Mouse (Mus musculus): ENCODE results near the gene Parpbp.
A peak's percentile ranks its signal among the peaks of the same experiment; 100 is the strongest.

Parpbp gene

DNA sequence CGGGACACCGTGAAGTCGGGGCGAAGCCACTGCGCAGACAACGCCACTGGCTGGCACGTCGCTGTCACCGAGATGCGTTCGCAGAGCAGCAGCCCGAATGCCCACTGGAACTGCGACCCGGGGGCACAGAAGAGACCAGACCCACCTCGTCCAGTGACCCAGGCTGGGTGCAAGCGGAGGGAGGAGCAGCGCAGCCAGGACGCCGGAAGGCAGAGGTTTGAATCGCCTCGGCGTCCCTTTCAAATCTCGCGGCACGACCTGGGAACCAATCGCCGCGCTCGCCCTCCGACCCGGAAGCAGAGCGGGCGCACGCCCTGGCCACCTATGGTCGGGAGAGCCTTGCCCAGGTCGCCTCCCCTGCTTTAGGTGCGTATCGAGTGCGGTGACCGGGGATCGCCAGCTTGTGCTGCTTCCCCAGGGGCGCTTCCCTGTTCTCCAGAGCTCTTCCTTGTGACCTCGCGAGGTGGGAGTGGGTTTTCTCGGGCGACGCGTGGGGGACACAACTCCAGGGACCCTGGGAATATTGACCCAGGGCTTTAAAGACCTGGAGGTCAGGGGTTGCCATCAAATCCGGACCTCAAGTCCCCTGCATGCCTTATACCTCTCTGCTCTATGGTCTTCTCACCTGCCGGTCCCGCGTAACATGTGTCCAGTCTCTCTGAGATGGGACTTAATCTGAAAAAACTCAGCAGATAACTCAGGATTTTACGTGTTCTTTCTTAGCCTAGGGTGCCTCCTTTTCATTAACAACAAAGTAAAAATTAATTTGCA lies at the start of gene Parpbp, which contains the start of gene Nup37:
TSS of gene Parpbp (minus strand) at position 235 of the 771 bp plus-strand sequence.
TSS of gene Nup37 (plus strand) at position 286 of the 771 bp plus-strand sequence.
- peak; percentile 83 to 85 for DNase-seq (ENCODE audit: low spot score in 2 of 2)

DNA sequence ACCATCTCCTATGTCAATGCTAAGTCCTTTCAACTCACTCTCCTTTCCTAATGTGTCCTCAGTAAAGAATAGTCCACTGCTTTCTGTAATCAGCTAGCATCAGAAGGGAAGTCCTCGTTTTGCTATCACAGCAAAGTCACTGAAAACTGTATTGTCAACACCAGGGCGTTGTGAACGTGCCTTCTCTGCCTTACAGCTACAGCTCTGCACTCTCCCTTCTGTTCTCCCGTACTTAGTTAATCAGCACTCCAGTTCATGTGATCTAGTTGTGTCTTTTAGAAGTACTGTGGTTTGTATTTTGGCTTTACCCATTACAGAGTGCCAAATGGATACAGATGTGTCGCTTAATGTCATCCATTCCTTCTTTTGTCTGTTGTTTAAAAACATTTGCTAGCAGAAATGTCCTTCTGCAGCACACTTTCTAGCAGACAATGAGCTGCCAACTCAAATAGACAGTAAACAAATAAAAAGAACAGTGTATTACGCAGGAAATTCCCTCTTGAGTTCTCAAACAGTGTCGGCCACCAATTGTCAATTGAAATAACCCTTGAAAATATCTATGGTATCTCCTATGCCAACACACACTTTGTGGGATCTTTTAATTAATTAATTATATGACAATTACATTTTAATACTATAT lies 20.8 kb upstream of the Parpbp start:
- no peak for DNase-seq (ENCODE audit: low spot score in 2 of 2)

DNA sequence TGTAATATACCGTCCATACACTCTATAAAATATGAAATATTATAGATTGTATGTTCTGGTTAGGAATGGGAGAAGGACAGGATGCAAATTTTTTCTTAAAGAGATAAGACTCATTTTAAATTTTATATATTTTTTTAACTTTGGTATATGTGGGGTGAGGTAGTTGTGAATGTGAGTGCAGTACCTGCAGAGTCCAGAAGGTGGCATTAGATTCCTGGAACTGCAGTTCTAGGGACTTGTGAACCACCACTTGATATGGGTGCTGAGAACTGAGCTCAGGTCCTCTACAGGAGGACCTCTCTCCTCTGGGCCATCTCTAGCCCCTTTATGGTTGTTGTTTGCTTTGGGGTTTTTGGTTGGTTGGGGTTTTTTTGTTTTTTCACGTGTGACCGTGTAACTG lies 19.4 kb upstream of the Parpbp start:
- no peak for DNase-seq (ENCODE audit: low spot score in 2 of 2)

DNA sequence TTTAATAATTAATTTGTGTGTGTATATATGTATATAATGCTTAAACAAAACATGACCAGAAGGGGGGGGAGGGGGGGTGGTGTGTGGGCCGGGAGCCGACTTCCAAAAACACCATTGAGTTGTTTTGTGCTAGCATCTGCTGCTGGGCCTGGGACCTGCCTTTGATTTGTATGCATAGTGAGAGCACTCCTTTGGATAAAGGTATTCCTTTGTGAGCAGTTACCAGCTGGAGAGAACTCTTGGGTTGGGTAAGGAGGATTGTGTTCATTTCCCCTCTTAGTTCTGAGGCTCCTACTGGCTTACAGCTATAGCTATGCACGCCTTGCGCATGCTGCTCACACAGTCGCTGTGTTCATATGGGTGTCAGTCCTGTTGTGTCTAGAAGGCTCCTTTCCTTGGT lies 15.9 kb upstream of the Parpbp start:
- no peak for DNase-seq (ENCODE audit: low spot score in 2 of 2)

DNA sequence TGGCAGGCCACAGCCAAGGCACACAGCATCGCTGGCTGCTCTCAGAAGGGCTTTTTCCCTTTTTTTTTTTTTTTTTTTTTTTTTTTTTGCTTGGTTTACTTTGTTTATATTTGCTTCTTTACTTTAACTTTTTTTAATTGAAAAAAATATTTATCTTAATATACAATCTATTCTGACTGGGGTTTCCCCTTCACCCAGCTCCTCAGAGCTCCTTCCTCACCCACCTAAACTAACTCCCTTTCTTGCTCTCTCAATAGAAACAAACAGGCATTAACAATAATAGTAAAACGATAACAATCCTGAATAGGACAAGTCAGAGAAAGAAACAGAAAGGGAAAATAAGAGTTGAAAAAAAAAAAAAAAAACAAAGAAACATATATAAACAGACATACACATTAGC lies 15.4 kb upstream of the Parpbp start:
- no peak for DNase-seq (ENCODE audit: low spot score in 2 of 2)

DNA sequence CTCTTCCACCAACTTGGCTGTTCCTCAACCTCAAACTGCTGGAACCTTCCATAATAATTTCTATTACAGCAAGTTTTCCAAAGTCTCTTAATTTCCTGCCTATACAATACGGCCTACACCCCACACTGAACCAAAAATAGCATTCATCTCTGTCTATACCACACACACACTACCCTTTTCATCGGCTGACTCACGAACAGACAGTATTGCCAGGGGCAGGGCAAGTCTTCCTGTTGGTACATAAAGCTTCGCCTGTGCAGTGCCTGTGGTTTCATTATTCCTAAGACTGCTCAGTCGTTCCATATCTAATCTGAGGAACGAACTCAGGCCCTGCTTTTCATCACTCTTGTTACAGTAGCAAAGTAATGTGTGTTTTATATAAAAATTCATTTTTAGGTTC lies 4.9 kb upstream of the Parpbp start:
- DNase-seq (ENCODE audit: low spot score in 2 of 2): peak in 1 of 2 experiments; percentile 5

DNA sequence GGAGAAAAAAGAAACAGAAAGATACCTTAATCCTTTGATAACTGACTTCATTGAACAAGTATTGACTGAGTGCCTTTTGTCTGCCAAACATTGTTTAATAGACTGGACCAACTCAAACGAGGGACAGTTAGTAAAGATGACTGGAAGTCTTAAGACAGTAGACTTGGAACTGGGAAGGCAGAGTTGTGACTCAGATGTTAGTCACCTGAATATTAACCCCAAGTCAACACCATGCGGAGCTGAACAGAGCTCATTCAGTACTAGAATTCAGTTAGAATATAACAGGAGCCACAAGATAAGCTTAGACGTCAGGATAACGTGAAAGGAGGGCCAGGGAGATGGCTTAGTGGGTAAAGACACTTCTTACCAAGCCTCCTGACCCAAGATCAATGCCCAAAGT lies 3.6 kb upstream of the Parpbp start:
- no peak for DNase-seq (ENCODE audit: low spot score in 2 of 2)

DNA sequence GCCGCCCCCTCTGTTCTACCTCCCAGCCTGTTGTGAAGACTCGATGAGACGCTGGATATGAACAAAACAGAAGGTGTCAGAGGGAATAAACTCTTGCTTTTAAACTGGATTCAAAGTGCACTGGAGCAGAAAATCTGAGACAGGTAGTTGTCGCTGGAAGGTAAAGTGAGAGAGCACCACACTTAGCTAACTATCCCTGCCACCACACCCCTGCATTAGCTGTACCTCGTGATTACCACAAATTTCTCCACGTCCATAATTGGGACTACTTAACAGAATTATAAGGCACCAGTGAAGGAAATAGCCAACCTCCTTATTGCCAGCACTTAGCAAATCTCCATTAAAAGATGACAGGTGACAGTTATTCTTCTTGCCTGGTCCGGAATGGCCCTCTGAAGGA lies 554 bp downstream of the Parpbp start:
- DNase-seq (ENCODE audit: low spot score in 2 of 2): no peak

DNA sequence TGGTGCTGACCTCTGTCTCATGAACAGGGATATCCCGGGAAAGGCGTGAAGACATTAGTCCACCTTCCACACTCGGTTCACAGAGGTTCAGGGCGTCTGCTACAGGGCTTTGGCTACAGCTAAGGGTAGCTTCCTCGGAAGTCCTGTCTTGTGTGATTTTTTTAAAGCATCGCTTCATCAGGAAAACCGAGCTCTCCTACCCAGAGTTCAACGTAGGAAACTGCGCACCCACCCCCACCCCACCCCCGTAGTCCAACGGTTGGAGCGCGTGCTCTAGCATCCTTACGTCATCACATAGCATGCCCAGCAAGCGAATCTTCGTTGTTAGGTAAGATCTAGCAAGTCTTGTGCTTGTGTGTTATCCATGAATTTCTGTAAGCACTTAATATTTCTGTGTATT lies 11.1 kb downstream of the Parpbp start:
- no peak for DNase-seq (ENCODE audit: low spot score in 2 of 2)

DNA sequence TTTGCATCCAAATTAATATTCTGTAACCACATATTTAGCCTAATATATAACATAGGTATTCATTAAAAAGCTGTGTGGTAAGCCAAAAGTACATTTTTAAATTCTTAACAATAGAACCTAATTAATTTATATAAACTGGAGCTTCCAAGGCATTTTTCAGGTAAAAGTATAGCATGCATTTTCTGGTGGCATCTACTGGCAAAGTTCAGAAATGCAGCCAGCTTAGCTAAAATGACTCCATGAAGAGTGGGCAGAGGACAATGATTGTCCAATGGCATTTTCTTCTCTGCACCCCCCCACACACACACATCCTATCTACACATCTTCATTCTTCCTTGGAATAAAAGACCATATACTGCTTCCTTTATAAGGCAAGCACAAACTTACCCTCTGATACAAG lies 27.0 kb downstream of the Parpbp start:
- no peak for DNase-seq (ENCODE audit: low spot score in 2 of 2)

DNA sequence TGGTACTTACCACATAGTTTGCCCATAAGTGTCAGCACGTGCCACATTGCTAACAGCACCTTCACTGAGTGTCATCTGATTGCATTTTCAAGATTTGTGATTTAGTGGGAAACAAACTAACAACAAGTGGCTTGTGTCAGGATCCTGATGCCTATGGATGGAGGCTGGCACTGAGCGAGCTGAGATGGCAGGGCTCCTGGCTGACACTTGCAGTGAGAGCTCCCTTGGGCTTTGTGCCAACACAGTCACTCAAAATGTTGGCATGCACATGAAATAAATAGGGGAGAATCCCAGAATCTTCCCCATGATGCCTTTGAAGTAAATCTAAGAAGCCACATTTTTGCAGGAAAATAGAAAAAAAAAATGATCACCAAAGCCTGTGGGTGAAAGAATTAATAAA lies 33.5 kb downstream of the Parpbp start:
- no peak for DNase-seq (ENCODE audit: low spot score in 2 of 2)

DNA sequence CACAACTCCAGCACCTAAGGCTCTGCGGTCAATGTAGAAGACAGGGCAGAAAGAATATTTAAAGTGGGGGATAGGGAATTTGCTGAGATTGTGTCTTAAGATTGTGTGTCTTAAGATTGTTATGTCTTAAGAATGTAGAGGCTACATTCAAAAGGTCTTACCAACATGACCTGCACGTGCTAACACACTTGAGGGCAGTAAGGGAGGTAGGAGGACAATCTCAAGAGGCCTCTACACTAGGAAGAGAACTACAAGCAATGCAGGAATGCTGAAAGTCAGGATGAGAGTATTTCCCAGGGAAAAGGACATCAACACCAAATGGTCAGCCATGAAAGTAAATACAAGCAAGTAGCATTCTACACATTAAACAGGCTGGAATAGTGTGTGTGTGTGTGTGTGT lies 40.6 kb downstream of the Parpbp start:
- no peak for DNase-seq (ENCODE audit: low spot score in 2 of 2)

DNA sequence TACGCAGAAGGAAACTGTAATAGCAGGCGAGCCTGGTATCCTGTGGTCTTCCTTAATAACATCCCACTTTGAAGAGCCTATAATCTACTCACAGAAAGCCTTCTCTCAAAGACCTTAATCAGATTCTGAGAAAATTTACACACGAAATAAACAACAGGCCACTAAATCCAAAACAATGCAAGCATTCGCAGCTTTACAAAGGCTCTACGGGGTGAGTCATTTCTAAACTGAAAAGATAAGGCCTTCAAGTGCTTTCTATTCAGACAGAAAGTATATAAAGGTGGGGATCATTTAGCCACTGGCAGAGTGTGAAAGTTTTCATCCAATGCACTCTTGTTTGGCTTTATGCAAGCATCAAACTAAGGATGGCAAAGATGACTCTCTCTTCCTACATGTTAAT lies 56.0 kb downstream of the Parpbp start, which contains the start of gene Pmch:
TSS of gene Pmch (plus strand) at position 301 of the 400 bp plus-strand sequence.
- DNase-seq (ENCODE audit: low spot score in 2 of 2): no peak

DNA sequence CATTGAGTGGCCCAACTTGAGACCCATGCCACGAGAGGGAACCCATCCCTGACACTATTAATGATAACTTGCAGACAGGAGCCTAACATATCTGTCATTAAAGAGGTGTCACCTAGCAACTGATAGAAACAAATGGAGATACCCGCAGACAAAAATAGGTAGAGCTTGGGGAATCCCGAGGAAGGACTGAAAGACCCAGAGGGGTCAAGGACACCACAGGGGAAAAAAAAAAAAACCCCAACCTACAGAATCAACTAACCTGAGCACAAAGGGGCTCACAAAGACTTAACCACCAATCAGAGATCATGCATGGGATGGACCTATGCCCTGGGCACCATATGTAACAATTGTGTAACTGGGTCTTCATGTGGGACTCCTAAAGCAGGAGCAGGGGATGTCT lies 79.4 kb downstream of the Parpbp start:
- DNase-seq (ENCODE audit: low spot score in 2 of 2): no peak

DNA sequence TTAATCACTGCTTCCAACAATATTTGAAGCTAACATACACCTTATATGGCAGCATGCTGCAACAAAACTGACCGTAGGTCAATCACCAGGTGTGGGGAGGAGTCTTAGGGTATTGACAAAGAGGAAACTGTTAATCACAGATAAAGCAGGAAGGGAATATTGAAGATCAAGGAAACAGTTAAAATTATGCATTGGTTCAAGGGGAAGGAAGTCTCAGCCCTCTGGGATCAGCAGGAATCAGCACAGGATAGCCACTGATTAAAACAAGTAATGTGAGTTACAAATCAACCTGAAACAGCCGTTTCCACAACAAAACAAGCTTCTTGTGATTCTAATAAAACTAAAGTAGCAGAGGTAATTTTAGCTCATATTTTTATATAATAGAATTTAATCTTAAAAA lies 81.9 kb downstream of the Parpbp start:
- no peak for DNase-seq (ENCODE audit: low spot score in 2 of 2)

DNA sequence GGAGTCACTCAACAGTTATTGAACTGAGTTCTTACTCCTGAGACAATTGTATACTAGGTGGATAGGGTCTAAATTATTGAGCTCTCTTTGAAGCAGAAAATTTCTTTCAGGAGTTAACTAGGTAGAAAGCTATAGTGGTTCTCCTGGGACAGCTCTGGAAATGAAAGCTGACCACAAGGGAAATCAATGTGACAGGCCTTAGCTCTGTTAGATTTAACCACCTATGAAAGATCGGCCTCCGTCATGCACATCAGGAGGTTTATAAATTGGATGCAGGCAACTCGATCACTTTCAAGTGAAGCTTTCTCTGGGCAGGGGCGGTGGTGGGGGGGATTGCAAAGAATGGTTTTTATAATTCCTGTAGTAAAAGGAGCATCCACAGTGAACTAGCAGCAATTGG lies 83.3 kb downstream of the Parpbp start:
- DNase-seq (ENCODE audit: low spot score in 2 of 2): no peak

DNA sequence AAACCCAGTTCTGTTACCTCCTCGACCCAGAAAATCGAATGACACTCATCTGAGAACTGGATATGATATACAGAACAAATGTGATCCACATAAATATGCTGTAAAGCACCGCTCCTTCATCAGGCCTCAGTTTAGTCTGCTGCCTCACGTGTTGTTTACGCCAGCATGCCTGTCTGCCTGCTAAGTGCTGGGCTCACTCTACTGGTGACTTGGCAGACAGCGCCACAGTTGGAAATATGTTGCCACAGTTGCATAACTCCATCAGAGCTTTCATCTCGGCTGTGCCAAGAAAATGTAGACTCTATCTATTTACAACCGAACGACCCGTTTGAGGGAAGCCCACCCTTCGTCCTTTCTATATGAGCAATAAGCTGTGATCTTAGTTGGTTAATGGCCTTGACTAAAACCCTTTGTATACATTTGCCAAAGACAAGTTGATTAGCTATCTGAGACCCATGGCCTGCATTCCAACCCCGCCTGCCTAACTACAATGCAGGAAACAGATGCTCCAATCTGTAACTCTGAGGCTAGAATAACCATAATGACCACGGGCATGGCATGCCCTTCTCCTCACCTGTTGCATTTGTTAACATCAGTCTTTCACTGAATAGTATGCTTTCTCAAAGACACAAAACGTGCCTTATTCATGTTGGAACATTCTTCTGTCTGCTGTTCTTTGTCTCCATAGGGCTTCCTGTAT lies 89.6 kb downstream of the Parpbp start:
- DNase-seq (ENCODE audit: low spot score in 2 of 2): peak; percentile 3 to 44

DNA sequence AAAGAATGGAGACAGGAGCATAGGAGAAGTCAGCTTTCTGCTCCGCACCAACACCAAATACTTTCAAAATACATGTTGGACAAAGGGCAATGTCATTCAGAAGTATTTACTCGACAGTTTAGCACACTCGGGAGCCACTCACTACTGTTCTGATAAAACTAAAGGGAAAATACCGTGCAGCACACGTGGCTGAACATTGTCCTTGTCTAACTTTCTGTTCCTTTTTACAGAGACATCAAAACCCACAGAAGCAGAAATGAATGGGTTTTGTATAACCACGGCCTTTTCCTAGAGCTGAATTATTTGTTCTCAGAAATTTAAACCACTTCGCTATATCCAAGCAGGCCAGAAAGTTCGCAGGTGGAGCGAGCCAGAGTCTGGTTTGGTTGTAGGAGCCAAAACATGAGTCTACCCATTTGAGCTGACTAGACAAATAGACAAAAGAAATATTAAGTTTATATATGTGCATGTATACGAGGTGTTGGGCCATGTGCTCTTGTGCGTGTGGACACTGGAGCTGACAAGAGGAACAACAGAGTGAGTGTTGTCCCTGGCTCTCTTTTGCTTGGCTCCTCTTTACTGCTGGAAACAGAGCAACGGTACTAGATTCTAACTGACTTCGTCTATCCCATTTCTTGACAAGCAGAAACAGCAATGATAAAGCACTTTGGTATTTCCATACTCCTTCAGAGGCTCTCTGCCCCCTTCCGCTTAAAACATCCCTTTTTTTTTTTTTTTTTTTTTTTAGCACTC lies 92.3 kb downstream of the Parpbp start:
- no peak for DNase-seq (ENCODE audit: low spot score in 2 of 2)

DNA sequence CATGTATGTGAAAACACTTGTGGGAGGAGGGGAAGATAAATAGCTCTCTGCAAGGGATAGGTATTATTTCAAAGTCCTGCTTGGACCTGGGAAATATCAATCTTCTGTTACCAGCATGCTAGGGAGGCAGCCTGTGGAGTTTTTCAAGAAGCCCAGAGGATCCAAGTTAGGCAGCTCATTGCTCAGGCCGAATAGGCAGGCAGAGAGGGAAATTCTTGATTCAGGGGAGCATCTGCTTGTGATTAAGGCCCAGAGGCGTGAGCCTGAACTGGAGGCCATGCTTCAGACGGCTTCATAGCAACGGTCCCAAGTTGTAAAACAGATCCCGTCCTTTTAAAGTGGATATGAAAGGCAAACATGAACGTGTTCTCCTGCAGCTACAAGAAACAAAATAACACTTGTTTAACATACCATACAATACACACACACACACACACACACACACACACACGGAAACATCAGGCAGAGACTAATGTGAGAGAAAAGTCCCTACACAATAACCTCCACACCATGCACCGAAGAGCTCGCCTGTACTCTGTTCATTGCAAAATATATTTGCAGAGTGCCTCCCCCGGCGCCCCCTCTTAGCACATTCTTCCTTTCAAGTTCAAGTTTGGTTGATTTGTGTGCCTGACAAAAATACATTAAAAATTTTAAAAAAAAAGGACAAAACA lies 100.5 kb downstream of the Parpbp start:
- no peak for DNase-seq (ENCODE audit: low spot score in 2 of 2)

DNA sequence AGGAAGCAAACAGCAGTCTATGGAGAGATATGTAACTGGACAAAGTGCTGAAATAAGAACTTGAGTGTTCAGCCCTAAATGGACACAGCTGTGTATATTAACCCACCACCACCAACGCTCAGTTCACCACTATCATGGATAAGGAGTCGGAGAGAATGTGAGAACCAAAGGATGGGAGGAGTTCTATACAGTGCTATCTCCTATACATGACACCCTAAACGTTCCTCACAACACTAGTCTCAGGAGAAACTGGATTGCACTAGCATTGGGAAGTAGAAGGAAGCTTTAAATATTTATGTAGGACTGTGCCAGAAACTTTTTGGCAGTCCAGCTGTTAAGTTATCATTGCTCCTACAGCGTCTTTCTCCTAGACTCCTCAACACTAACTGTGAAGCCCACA lies 102.4 kb downstream of the Parpbp start:
- DNase-seq (ENCODE audit: low spot score in 2 of 2): no peak
